Mouse (Mus musculus): ENCODE data around the gene Hsf5.
A peak's percentile ranks its signal among the peaks of the same experiment; 100 is the strongest.

The Hsf5 gene

DNA sequence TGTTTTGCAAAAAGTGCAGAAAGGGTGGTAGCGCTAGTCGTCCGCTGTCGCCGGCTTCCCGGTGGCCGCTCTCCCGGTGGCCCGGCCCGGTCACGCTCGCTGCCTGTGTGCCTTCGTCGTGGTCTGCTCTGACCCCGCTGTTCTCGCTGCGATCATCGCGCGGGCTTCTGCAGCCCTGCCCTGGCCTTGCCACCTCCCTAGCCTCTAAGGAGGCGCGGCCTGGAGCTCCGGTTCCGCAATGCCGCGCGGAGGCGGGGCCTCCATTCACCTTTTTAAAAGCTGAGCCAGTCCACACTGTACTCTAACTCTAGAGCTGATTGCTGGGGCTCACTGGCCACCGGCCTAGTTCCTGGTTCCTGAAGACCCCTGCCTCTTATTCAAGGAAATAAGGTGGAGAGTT, 22.2 kb downstream of the Hsf5 start:
- DNase-seq (ENCODE audit: low spot score) = peak; percentile 59

DNA sequence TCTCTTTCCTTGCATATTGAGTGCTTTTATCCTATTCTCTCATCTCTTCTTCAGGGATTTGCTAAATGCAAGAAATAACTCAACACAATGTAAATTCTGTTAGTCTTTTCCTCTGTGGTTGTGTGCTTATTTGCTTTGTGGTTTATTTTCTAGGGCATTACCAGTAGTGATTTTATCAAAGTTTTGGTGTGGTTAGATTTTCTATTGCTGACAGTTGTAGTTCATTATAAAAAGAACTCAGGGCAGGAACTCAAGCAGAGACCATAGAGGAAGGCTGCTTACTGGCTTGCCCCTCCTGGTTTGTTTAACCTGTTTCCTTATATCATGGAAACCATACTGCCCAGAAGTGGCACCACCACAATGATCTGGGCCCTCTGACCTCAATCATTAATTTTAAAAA, 25.9 kb downstream of the Hsf5 start:
- no peak for DNase-seq (ENCODE audit: low spot score)

DNA sequence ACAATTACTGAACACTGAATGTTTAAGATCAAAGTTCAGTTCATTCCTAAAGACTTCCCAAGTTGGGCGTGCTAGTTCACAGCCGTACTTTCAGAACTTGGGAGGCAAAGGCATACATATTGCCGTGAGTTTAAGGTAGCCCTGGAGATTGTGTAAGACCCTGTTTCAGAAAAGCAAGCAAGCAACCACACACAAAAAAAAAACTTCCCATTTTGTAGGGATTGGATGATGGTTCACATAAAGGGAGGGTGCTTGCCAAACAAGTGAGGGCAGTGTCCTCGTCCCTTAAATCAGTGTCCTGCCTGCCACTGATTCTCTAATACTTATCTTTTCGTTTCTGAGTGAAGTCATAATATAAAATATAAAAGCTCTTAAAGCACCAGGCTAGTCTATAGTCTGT, 37.7 kb downstream of the Hsf5 start:
- no peak for DNase-seq (ENCODE audit: low spot score)

DNA sequence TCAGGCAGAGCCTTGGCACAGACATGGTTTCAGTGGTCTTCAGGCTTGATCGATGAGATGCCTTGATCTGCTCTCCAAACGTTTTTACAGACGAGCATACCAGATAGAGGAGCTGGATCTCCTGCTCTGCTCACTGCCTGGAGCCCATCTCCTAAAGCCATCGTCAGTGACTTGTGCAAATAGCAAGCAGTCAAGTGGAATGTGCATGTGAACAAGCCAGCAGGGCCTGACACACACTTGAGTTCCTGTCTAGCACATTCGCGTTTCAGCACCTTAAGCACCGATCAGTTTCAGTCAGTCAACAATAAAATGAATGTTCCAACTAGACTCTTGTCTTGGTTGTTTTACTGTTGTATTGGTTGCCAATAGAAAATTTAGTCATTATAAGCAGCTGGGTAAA, 42.3 kb downstream of the Hsf5 start:
- DNase-seq (ENCODE audit: low spot score) = no peak

DNA sequence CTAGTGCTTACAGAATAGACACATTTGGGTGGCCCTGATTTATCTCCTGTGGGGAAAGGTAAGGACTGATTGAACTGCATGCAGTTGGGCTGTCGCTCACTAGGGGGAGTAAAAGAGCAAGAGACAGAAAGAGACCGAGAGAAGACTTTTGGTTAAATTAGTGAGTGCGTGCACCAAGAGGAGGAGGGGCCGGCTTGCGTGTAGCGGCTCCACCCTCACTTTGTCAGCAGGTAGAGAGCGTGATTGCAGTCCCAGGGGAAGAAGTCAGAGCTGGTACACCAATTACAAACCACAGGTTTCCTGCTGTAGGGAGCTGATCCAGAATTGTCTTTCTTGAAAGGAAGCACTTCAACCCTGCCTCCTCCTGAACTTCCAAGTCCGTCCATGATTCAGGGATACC, 45.4 kb downstream of the Hsf5 start, which contains the start of gene Rnf43:
TSS of gene Rnf43 (plus strand) at position 316 of the 400 bp plus-strand sequence.
- peak; percentile 82 for DNase-seq (ENCODE audit: low spot score)

DNA sequence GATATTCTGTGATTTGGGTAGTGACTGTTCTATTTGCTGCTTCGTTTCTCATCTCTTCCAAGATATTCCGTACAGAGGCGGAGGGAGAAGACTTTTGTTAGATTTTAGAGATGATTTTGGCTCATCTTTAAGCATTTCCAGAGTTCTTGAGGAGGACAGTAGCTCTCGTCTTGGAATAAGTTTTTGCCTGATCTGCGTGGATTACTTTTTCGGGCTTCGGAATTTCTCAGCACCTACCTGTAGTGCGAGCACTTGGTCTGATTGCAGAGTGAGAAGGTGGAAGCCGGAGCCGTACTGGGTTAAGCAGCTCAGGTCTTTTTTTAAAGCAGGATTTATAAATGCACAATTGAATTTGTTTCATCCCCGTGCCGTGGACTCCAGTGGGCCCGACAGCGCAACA, 45.9 kb downstream of the Hsf5 start:
- no peak for DNase-seq (ENCODE audit: low spot score)

DNA sequence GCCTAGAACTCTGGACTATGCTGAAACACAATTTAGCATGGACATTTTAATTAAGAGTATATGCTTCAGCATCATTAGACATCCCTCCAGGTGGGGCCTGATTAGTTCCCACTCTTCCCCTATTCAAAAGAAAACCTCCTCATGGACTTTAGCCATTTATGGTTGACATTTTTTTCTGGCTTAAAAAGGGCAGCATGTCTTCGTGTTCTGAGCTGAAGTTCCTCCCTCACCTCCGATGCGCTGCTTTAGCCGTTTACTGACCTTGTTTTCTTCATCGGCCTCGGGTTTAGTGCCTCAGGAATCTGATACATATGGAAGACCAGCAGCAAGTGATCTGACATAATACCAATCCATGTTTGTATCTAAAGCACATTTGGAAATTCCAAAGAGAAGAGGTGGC, 47.0 kb downstream of the Hsf5 start:
- DNase-seq (ENCODE audit: low spot score) = no peak

DNA sequence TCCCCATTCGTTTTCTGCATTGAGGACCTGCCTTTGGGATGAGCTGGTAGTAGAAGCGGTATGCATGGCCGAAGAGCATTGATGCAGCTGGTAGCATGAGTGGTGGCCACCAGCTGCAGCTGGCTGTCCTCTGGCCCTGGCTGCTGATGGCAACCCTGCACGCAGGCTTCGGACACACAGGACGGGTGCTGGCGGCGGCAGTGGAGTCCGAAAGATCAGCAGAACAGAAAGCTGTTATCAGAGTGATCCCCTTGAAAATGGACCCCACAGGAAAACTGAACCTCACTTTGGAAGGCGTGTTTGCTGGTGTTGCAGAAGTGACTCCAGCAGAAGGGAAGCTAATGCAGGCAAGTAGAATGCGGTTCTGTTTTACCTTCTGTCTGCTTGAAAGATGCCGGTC, 47.6 kb downstream of the Hsf5 start:
- no peak for DNase-seq (ENCODE audit: low spot score)

DNA sequence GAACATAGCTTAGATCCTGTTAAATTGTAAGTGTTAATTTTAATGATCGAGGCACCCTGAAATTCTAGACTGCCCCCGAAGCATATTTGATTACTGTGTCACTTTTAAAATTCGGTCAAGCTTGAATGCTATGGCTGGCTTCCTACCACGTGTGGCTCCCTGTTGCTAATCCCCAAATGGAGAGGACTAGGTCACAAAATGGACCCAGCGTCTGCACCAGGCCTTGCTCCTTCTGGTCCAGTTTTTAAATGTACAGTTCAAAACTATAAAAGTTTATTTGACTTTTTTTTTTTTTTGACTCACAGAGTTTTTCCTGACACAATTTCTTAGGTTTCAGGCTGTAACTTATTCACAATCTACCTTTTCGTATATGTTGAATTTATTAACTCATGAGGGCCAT, 48.3 kb downstream of the Hsf5 start:
- no peak for DNase-seq (ENCODE audit: low spot score)

DNA sequence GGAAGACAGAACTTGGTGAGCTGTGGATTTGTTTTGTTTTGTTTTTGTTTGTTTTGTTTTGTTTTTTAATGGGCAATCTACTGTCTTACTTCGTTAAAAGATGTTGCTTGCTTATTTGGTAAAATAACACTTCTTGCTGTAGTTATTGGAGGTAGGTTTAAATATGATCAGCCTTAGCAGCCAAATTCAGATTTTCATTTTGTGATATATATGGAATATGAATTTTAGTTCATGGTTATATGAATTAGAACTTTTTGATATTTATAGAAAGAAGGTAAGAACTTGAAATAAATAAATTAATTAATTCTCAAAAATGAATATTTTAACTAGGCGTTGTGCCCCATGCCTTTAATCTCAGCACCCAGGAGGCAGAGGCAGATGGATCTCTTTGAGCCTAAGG, 48.7 kb downstream of the Hsf5 start:
- no peak for DNase-seq (ENCODE audit: low spot score)

DNA sequence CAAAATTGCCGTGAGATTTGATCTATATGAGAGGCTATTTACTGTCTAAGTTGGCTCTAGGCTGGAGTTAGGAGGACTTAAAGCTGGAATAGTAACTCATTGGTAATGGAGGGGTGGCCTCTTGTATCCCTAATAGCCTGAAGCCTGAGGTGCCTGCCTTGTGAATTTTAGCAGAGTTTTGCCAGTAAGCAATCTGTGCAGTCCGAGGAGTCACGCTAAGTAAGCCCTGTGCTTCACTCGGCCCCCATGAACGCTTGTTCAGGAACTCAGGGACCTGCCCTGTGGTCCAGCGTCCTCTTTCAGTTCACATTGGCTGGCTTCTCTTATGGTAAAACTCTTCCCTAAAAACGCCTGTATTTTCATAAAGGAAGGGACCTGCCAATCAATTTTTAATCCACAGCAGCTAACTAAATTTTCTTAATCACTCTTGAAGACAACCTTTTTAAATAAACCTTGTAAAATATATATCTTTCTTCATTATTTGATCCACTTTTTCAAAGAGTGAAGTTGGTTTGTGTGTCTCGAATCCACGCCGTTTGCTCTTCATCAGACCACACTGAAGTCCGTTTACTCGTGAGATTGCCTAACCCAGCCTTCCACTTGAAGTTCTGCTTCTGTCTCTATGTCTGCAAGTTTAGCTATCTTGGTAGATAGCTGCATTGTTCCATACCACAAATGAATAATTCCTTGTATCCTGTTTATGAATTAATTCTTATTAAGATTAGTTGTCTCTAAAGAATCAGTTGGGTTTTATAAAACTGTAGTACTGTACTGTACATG, 49.5 kb downstream of the Hsf5 start:
- no peak for DNase-seq (ENCODE audit: low spot score)

DNA sequence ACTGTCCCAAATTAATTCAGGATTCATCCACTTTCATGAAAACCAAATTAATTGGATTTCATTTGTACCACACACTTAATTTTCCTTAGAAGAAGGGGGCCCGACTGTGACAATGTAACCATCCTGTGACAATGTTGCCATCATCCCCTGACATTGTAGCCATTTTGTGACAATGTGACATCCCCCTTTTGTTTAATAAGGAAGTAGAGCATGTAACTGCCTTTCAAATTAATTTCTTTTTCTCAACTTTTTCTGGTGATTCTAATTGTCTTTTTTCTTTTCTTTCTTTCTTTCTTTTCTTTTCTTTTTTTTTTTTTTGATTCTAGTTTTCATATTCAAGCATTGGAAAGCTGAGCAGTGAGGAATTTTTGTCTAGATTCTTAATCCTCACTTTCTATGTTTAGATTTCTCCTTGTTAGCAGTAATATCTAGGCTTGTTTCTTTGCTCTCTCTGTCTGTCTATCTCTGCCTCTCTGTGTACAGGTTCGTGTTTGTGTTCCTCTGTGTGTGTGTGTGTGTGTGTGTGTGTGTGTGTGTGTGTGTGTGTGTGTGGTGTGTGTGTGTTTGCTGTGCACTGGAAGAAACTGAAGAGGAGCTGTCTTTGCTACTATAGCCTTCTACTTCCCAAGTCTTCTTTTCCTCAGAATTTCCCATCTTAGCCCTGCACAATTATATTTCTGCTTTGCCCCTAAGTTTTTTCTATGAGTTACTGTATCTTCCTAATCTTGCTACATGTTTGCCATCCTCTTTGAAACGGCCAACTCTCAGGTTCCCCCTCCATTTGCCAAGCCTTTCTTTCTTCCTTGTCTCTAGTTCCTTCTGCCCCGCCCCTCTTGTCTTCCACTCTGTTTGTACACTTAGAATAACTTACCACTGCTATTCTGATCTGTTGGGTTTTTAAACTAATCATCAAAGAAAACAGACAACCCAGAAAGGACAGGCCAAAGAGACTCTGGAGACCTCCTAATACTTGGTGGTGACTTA, 50.4 kb downstream of the Hsf5 start:
- DNase-seq (ENCODE audit: low spot score) = no peak

DNA sequence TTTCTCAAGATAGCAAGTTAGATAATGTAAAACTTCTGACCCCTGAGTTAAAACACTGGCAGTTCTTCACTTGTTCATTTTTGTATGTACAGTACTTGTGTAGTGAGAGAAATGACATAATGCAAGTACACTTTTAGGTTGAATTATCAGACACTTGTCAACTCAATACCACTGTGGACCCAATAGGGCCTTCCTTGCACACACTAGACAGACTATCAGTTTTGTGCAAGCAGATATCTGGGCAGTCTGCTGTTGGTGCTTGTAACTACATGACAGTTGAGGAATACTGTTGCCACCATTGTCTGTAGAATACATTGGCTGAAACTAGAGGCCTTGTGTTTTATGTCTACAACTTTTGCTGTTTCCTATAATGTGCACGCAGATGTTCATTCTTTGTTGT, 56.3 kb downstream of the Hsf5 start:
- DNase-seq (ENCODE audit: low spot score) = no peak

DNA sequence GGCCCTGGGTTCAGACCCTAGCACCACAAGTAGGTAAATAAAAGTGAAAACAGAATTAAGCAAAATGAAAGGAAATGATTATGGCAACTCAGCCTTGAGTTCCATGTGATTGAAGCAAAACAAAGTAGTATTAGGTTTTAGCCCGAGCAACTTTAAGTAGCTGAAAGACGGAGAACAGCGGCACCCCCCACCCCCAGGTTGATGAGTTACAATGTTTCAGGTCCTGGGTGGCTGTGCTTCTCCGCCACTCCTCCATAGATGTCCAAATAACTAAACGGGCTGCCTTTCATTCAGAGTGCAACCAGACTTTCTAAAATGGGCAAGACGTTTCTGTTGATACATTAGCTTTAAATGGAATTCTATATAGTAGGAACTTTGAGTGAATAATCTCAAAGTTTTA, 58.6 kb downstream of the Hsf5 start:
- no peak for DNase-seq (ENCODE audit: low spot score)

DNA sequence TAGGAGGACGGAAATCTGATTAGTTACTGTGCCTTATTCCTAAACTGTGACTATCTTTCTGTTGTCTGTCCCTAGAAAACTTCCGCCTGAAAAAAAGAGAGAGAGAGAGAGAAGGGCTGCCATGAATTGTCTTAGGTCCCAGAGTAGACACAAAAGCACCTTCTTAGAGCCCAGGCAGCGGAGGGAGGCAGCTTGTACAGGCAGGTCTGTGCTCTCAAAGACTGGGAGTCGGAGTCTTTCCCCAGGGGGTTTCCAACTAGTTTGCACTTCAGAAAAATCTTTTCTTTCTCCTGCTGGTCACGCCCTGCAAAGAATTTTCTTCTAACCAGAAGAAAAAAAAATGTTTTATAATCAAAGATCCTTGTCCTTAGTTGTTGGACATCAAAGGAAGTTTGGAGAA, 60.8 kb downstream of the Hsf5 start:
- DNase-seq (ENCODE audit: low spot score) = no peak

DNA sequence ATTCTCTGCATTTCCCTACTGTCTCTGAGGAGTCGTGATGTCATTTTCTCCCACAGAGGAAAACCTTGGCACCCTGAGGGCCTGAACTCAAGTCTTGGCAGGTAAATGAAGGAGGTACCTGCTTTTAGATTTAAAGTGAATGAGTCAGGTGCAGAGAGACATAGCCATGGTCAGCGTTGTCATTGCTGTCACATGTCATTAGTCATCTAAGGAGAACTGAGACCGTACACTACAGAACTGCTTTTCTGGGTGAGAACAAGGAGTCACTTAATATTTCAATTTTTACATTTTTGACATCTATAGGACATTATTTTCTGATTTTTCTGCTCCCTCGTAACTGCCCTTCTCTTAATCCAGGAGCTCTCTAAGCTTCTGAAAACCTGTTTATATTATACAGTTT, 61.6 kb downstream of the Hsf5 start:
- DNase-seq (ENCODE audit: low spot score) = no peak

DNA sequence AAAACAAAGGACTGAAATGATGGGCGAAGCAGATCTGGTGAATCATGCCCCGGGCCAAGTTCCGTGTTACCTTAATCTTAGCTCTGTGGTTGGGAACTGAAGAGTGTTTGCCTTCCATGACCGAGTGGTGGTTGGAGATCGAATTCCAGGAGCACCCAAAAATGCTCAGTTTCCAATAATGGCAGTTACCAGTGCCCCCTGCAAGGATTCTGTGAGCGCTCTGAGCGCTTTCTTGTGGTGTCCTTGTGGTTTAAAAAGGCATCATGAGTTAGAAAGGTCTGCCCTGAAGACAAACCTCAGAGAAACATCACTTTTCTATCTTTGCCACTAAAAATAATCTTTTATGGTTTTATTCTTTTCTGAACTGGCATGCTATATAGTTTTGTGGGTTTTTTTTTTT, 62.0 kb downstream of the Hsf5 start:
- no peak for DNase-seq (ENCODE audit: low spot score)

DNA sequence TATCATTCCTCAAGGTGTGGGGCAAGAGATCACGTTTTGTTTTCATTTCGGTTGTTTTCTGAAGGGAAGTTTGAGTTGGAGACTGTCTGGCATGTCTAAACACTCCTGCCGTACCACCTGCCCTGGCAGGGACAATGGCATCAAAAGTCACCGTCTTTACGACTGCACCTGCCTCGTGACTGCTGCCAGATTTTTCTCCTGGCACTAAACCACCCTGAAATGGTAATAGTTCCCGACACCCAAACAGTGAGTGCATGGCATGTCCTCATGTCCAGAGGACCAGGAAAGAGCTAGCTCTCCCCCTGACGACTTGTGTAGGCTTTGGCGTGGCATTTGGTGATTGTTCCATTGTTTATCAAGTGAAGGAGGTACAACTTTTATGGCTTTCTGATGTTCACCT, 63.8 kb downstream of the Hsf5 start:
- no peak for DNase-seq (ENCODE audit: low spot score)

DNA sequence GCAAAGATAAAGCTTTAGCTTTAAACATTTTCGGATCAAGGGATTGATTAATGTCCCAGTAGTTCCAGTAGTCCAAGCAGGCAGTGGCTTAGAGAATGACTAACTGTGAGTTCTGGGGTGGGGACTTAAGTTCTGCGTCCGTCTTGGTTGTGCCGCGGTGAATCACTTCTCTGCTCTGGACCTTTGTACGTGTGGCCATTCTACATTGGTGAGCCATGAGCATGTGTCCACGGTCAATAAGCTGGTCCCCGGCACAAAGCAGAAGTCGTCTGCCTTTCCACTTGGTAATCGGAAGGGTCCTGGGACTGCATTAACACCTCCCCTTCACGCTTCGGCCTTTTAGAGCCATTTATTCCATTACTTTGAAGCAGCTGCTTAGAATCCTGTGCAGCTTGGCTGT, 65.1 kb downstream of the Hsf5 start:
- no peak for DNase-seq (ENCODE audit: low spot score)

DNA sequence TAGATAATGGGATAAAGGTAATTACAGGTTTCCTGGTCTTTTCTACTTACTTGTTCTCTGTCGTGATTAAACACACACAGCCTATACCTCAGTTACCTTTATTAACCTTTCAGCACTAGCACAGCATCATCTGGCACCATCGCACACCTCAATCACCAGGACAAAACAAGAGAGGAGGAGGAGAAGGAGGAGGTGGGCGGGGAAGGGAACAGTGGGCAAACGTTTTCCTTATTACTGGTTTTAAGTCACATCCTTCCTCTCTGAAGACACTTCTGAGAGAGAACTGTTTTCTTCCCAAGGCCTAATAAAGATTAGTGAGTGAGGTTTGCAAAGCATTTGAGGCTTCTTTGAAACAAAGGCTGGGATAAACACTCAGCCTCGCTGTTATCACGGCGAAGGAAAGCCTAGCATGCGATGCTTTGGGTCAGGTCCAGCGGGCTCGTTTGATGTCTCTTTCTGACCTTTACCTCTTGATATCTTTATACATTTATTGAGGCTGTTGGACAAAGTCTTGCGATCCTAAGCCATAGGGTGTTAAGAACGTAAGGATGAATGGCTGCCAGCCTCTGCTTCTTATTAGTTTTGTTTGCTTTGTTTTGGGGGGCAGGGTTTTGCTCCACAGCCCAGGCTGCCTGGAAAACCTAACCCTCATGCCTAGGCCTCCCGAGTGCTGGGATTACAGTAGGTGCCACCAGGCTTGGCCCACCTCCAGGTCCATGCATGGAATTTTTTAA, 66.0 kb downstream of the Hsf5 start:
- DNase-seq (ENCODE audit: low spot score) = no peak

DNA sequence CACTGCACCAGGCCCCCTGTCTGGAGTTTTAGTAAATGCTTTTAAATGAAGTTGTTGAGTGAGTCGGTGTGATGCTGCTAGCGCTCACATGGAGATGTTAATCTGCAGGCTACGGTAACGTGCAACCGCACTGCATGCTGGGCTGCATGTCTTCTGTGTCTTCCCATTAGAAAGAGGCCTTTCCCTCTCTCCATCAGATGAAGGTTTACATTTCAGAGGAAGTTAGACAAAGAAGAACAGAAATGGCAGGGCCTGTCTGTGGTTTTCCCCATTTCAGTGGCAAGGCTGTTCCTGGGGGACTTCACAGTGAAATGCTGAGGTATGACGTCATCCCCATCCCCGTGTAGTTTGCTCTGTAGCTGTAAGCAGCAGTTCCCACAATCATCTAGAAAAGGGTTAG, 69.4 kb downstream of the Hsf5 start:
- no peak for DNase-seq (ENCODE audit: low spot score)
